Mouse (Mus musculus): ENCODE results near the gene Gm28308. TPM values are rescaled to one million over a fixed set of nuclear protein-coding genes. Genes with fewer than 3 reads are reported as not detected.

Gene Gm28308
- total and polyA plus RNA-seq, 2 experiments from 2014 or later, result not detected

DNA sequence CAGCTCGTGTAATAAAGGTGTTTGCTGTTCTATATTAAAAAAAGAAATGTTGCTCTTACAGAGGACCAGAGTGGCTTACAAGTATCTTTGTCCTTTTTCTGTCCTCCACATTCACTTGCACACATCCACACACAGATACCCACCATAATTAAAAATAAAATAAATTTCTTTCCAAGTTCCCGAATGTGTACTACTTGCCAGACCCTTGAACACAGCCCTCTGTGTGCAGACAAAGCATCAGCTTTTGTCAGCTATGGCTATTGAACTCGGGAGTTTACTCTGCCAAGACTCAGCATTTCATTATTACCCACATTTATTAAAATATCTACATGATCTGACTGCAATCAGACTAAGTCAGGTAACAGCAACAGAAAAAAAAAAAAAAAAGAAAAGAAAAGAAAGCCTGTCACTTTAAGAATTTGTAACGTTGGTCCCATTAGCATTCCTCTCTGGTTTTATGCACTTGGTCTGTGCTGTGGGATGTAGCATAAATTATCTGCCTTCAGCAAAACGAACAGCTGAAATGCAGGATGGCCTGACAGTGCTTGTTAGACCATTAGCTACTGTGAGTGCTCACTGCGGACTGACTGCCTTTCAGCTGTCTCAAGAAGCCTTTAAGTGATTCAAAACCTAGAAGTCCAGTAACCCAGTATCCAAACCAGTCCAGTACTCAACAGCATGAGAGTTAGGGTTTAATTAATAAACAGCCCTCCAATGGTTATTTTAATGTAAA lies 94.1 kb downstream of the Gm28308 start:
- H3K4me1 ChIP-seq (ENCODE audit: insufficient read depth, low read length), result 0 out of 2 replicates have a peak, but pooled peaks cover 2% of the 10 kb centered on the region
- H3K36me3 ChIP-seq (ENCODE audit: insufficient read depth, low read length), result no peaks in the 10 kb centered on the region
- TF ChIP-seq CTCF (IDR thresholded peaks at IDR 0.05), result no peak
- no peaks in the 10 kb centered on the region for H3K9me3 ChIP-seq (ENCODE audit: low read length)
- no peaks in the 10 kb centered on the region for H3K27me3 ChIP-seq (ENCODE audit: insufficient read depth, low read length)
- WGBS, result 16% methylated on average over 6 of the region's 6 CpGs
- peak; percentile 78 for DNase-seq (ENCODE audit: low spot score)
- H3K9ac ChIP-seq (replicated peaks; ENCODE audit: low read length, poor library complexity, severe bottlenecking), result no peak overlapping the region
- H3K4me2 ChIP-seq (ENCODE audit: low read depth, low read length, poor library complexity, severe bottlenecking), result no peak overlapping the region
- peak; percentile 62; the same call in 1 of the 2 replicates for ATAC-seq (ENCODE audit: low FRiP score)
- H3K4me3 ChIP-seq (ENCODE audit: low read depth, low read length), result no peak overlapping the region
- 0 out of 2 replicates have a peak overlapping the region, but pooled peaks have one; percentile 26 for H3K27ac ChIP-seq (ENCODE audit: low read depth, low read length)

DNA sequence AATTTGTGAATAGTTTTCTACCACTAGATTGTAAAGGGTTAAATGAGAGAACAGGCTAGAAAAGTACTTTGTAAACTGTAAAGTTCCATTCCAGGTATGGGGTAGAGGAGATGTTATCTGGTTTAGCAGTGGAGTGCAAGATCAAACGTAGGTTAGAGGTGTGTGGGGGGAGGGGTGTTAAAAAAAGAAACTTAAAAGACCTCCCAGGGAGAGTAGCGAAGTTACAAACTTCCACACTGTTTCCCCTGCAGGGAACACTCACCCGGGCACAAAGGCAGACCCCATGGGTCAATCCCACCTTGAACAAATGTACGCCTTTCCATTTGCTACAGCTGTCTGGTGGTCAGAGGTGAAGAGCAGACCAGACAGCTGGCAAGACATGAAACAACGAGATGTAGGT lies 97.2 kb downstream of the Gm28308 start:
- no peak overlapping the region for H3K4me3 ChIP-seq (ENCODE audit: low read depth, low read length)
- TF ChIP-seq CTCF (IDR thresholded peaks at IDR 0.05), result no peak
- WGBS, result 33% methylated on average over 5 of the region's 5 CpGs
- DNase-seq (ENCODE audit: low spot score) (no peak), ATAC-seq (ENCODE audit: low FRiP score) (no peak)
- 0 out of 2 replicates have a peak, but pooled peaks cover 2% of the 10 kb centered on the region for H3K4me1 ChIP-seq (ENCODE audit: insufficient read depth, low read length)
- H3K27me3 ChIP-seq (ENCODE audit: insufficient read depth, low read length), result no peaks in the 10 kb centered on the region
- H3K36me3 ChIP-seq (ENCODE audit: insufficient read depth, low read length), result no peaks in the 10 kb centered on the region
- no peak overlapping the region for H3K27ac ChIP-seq (ENCODE audit: low read depth, low read length)
- H3K4me2 ChIP-seq (ENCODE audit: low read depth, low read length, poor library complexity, severe bottlenecking), result no peak overlapping the region
- no peaks in the 10 kb centered on the region for H3K9me3 ChIP-seq (ENCODE audit: low read length)
- no peak overlapping the region for H3K9ac ChIP-seq (replicated peaks; ENCODE audit: low read length, poor library complexity, severe bottlenecking)

MicroRNAs encoded within 50 kb of the gene (microRNA counts, 519-probe panel; counts per million panel counts)
- microRNA mmu-miR-196b, result 1,627 counts per million, percentile 61 among the panel's probes with 10 or more counts

Small RNA genes within 50 kb of the gene (microRNA-seq; reads per million reads assigned to microRNA genes)
- gene Mir196b (ENCODE audit: borderline number of aligned reads), result 5.7 reads per million, percentile 12 among the genes with 10 or more reads in this experiment

Other genes with a start within 250 kb of the Gm28308 start
- gene Skap2, start 200.8 kb downstream of the Gm28308 start, total RNA-seq (2014; rRNA removed), result 11.5 TPM in 2 replicates
- 9.3 and 12.5 TPM in 2 replicates for gene Skap2, start 200.8 kb downstream of the Gm28308 start, polyA plus RNA-seq (2015; fragmentation: Nextera tagmentation; extraction: Ambion mirVana)
- gene Hoxa1, start 55.0 kb downstream of the Gm28308 start, total RNA-seq (2014; rRNA removed), result 0.27 TPM in 1 of 2 replicates, not detected in the other
- 0.16 TPM in 1 of 2 replicates, not detected in the other for gene Hoxa1, start 55.0 kb downstream of the Gm28308 start, polyA plus RNA-seq (2015; fragmentation: Nextera tagmentation; extraction: Ambion mirVana)
- 1.6 and 3.0 TPM in 2 replicates for gene Hoxa2, start 48.5 kb downstream of the Gm28308 start, total RNA-seq (2014; rRNA removed)
- not detected in 2 replicates for gene Hoxa2, start 48.5 kb downstream of the Gm28308 start, polyA plus RNA-seq (2015; fragmentation: Nextera tagmentation; extraction: Ambion mirVana)
- gene 5730596B20Rik, start 35.8 kb downstream of the Gm28308 start, total RNA-seq (2014; rRNA removed), result not detected in 2 replicates
- not detected in 2 replicates for gene 5730596B20Rik, start 35.8 kb downstream of the Gm28308 start, polyA plus RNA-seq (2015; fragmentation: Nextera tagmentation; extraction: Ambion mirVana)
- gene Hoxa4, start 21.6 kb downstream of the Gm28308 start, total RNA-seq (2014; rRNA removed), result 0.22 TPM in 1 of 2 replicates, not detected in the other
- not detected in 2 replicates for gene Hoxa4, start 21.6 kb downstream of the Gm28308 start, polyA plus RNA-seq (2015; fragmentation: Nextera tagmentation; extraction: Ambion mirVana)
- gene Hoxa5, start 8.8 kb downstream of the Gm28308 start, total RNA-seq (2014; rRNA removed), result 10.4 TPM in 1 of 2 replicates, not detected in the other
- gene Hoxa5, start 8.8 kb downstream of the Gm28308 start, polyA plus RNA-seq (2015; fragmentation: Nextera tagmentation; extraction: Ambion mirVana), result not detected in 2 replicates
- gene Hoxa6, start 4.6 kb downstream of the Gm28308 start, total RNA-seq (2014; rRNA removed), result not detected in 2 replicates
- gene Hoxa6, start 4.6 kb downstream of the Gm28308 start, polyA plus RNA-seq (2015; fragmentation: Nextera tagmentation; extraction: Ambion mirVana), result not detected in 2 replicates
- 1.6 TPM in 1 of 2 replicates, not detected in the other for gene Hoxa3, start within 50 bp of the Gm28308 start, total RNA-seq (2014; rRNA removed)
- gene Hoxa3, start within 50 bp of the Gm28308 start, polyA plus RNA-seq (2015; fragmentation: Nextera tagmentation; extraction: Ambion mirVana), result not detected in 2 replicates
- not detected in 2 replicates for gene Hoxa7, start 8.5 kb upstream of the Gm28308 start, total RNA-seq (2014; rRNA removed)
- not detected in 2 replicates for gene Hoxa7, start 8.5 kb upstream of the Gm28308 start, polyA plus RNA-seq (2015; fragmentation: Nextera tagmentation; extraction: Ambion mirVana)
- gene Hoxa9, start 17.8 kb upstream of the Gm28308 start, total RNA-seq (2014; rRNA removed), result not detected in 2 replicates
- gene Hoxa9, start 17.8 kb upstream of the Gm28308 start, polyA plus RNA-seq (2015; fragmentation: Nextera tagmentation; extraction: Ambion mirVana), result not detected in 2 replicates
- not detected in 2 replicates for gene Hoxa10, start 27.5 kb upstream of the Gm28308 start, total RNA-seq (2014; rRNA removed)
- not detected in 2 replicates for gene Hoxa10, start 27.5 kb upstream of the Gm28308 start, polyA plus RNA-seq (2015; fragmentation: Nextera tagmentation; extraction: Ambion mirVana)
- gene Hoxa11, start 32.5 kb upstream of the Gm28308 start, total RNA-seq (2014; rRNA removed), result not detected in 2 replicates
- gene Hoxa11, start 32.5 kb upstream of the Gm28308 start, polyA plus RNA-seq (2015; fragmentation: Nextera tagmentation; extraction: Ambion mirVana), result not detected in 2 replicates
- not detected in 2 replicates for gene Hoxa13, start 47.5 kb upstream of the Gm28308 start, total RNA-seq (2014; rRNA removed)
- not detected in 2 replicates for gene Hoxa13, start 47.5 kb upstream of the Gm28308 start, polyA plus RNA-seq (2015; fragmentation: Nextera tagmentation; extraction: Ambion mirVana)
- 1.0 and 2.2 TPM in 2 replicates for gene Evx1, start 100.2 kb upstream of the Gm28308 start, total RNA-seq (2014; rRNA removed)
- gene Evx1, start 100.2 kb upstream of the Gm28308 start, polyA plus RNA-seq (2015; fragmentation: Nextera tagmentation; extraction: Ambion mirVana), result 0.85 and 1.0 TPM in 2 replicates